Mouse (Mus musculus) liver, adult 2 months (tissue): ENCODE results near the gene Pola2. TPM values are rescaled to one million over a fixed set of nuclear protein-coding genes. Genes with fewer than 3 reads are reported as not detected.

Experiments
- DNase-seq: peaks from one replicate; pipeline ENCODE4 v3.0.0-alpha.2; 2011; ENCODE audit warnings: low read depth, low spot score; ENCODE audit errors: extremely low read depth
- H3K27ac ChIP-seq: fragments of 200-500 bp; replicated peaks from 2 replicates; pipeline ENCODE4 v1.5.1; 2012; ENCODE audit warnings: low read depth, mild to moderate bottlenecking, control low read depth, inconsistent platforms, low read length; ENCODE audit not compliant: insufficient read depth
- H3K27me3 ChIP-seq: fragments of 200-500 bp; 2 replicates; pipeline ENCODE4 v1.6.1; 2012; ENCODE audit warnings: mild to moderate bottlenecking, moderate library complexity, low read length, inconsistent platforms; ENCODE audit not compliant: control insufficient read depth, insufficient read depth
- H3K36me3 ChIP-seq: fragments of 200-500 bp; 2 replicates; pipeline ENCODE4 v1.6.1; 2012; ENCODE audit warnings: low read length, inconsistent platforms; ENCODE audit not compliant: control insufficient read depth, insufficient read depth
- H3K4me1 ChIP-seq: fragments of 200-500 bp; 2 replicates; pipeline ENCODE4 v1.6.1; 2011; ENCODE audit warnings: low read length; ENCODE audit not compliant: control insufficient read depth, insufficient read depth
- H3K4me3 ChIP-seq: fragments of 200-500 bp; 2 replicates; pipeline ENCODE4 v1.5.1; 2011; ENCODE audit warnings: low read depth, mild to moderate bottlenecking, control low read depth, low read length, moderate library complexity; ENCODE audit not compliant: insufficient read depth
- H3K79me2 ChIP-seq: fragments of 200-500 bp; 2 replicates; pipeline ENCODE4 v1.6.1; 2012; ENCODE audit warnings: inconsistent platforms, mild to moderate bottlenecking, low read length, moderate library complexity; ENCODE audit not compliant: control insufficient read depth, insufficient read depth
- H3K9ac ChIP-seq: fragments of 200-500 bp; 2 replicates; pipeline ENCODE4 v1.6.1; 2012; ENCODE audit warnings: low read depth, mild to moderate bottlenecking, control low read depth, inconsistent platforms, low read length
- CTCF ChIP-seq: fragments of 200-500 bp; IDR thresholded peaks from 2 replicates; pipeline ENCODE4 v1.5.1; 2011; ENCODE audit warnings: low read depth, low read length, control low read depth
- POLR2A ChIP-seq: fragments of 200-500 bp; IDR thresholded peaks from 2 replicates; pipeline ENCODE4 v1.6.1; 2011; ENCODE audit warnings: low read length, control low read depth; ENCODE audit not compliant: insufficient read depth; ENCODE audit errors: extremely low read depth
- WGBS: fragments of 180-500 bp; shearing (Covaris S2); methylation state at CpG from one replicate; pipeline ENCODE4 v1.1.7; 2018; 5-methylcytosine and 5-hydroxymethylcytosine counted together
- polyA plus RNA-seq: library from polyadenylated mRNA; depleted of rRNA; stranded (reverse); fragments of >200 nt; gene quantifications from 2 replicates; pipeline ENCODE4 v1.2.3, GENCODE M21; 2012
- total RNA-seq: library from RNA; depleted of rRNA; stranded (reverse); fragments of >200 nt; gene quantifications from 2 replicates; pipeline ENCODE4 v1.2.3, GENCODE M21; 2014

Pola2 gene
- total and polyA plus RNA-seq, 2 experiments, result 6.7 to 14.3 TPM

DNA sequence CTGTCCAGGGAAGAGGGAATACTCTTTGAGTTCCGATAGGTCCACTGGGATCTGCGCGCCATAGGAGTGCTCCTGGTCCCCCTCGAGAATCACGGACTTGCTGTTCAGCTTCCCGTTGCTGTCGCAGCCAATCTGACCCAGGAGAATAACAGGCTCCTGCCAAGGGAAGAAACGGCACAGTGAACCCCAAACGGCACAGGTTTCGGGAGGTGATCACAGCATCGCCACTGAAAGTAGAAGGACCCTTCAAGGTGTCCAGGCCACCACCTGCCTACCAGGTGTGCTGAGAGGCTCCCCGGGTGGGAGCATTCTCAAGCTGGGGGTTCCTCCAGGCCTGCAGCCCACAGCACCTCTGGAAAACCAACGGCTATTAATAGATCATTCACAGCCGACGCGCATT lies 12.4 kb downstream of the Pola2 start:
- H3K4me3 ChIP-seq, result peak overlapping the region; percentile 26; the same call in 1 of the 2 replicates
- 78% methylated on average over 16 of the region's 16 CpGs for WGBS
- H3K36me3 ChIP-seq, result peaks cover 3% of the 10 kb centered on the region; the same call in 1 of the 2 replicates
- no peak for DNase-seq
- TF ChIP-seq POLR2A, result no peak
- TF ChIP-seq CTCF, result no peak
- no peaks in the 10 kb centered on the region for H3K27me3 ChIP-seq
- H3K27ac ChIP-seq, result peak overlapping the region; percentile 75
- peak overlapping the region; percentile 31; the same call in 1 of the 2 replicates for H3K9ac ChIP-seq
- peaks cover 8% of the 10 kb centered on the region for H3K4me1 ChIP-seq
- H3K79me2 ChIP-seq, result no peaks in the 10 kb centered on the region

DNA sequence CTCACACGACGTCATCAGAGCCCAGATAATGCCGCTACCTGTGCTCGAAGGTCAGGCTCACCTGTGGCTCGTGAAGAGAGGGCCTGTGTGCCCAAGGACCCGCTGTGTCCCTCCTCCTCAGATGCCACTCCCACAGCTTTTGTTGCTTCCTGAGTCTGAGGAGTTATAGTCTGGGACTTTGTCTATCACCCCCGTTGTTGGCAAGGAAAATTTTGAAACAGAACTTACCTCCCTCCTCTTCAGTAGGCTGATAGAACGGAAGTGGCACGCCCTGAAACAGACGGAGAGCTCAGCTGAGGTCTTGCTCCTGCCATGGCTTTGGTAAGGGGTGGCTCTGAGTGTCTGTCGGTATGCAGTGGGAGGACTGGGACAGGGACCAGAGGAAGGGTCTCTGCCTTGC lies 13.8 kb downstream of the Pola2 start:
- no peak overlapping the region for H3K4me3 ChIP-seq
- DNase-seq, result no peak
- no peaks in the 10 kb centered on the region for H3K79me2 ChIP-seq
- TF ChIP-seq POLR2A, result no peak
- no peak for TF ChIP-seq CTCF
- WGBS, result 91% methylated on average over 11 of the region's 11 CpGs
- H3K9ac ChIP-seq, result no peak overlapping the region
- H3K27ac ChIP-seq, result no peak overlapping the region
- peaks cover 3% of the 10 kb centered on the region; the same call in 1 of the 2 replicates for H3K36me3 ChIP-seq
- H3K27me3 ChIP-seq, result no peaks in the 10 kb centered on the region
- peaks cover 2% of the 10 kb centered on the region for H3K4me1 ChIP-seq

DNA sequence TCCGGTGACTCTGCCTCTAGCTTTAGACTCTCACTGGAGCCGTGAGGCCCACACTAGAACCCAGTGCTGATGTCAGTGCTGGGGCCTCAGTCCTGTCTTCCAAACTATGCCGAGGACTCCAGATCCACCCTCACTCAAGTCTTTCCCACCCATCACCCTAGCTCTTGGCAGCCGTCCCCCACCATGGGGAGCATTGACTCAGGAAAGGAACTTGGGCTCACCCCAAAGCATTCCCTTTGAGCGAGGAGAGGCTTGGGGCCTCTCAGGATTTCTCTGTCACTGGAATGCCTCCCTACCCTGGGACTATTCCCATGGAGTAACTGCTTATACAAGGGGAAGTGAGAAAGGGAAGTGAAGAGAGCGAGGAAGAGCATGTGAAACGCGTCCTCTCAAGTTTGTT lies 18.1 kb downstream of the Pola2 start:
- Histone ChIP-seq H3K36me3 (peaks cover 2% of the 10 kb centered on the region; the same call in 1 of the 2 replicates), H3K27ac (peak overlapping the region; percentile 79), H3K27me3 (no peaks in the 10 kb centered on the region), H3K9ac (no peak overlapping the region), H3K4me1 (no peaks in the 10 kb centered on the region; the same call in 1 of the 2 replicates), H3K4me3 (no peak overlapping the region), H3K79me2 (no peaks in the 10 kb centered on the region)
- peak; percentile 39 for DNase-seq
- TF ChIP-seq POLR2A (no peak), CTCF (no peak)
- WGBS, result 70% methylated on average over 8 of the region's 8 CpGs

DNA sequence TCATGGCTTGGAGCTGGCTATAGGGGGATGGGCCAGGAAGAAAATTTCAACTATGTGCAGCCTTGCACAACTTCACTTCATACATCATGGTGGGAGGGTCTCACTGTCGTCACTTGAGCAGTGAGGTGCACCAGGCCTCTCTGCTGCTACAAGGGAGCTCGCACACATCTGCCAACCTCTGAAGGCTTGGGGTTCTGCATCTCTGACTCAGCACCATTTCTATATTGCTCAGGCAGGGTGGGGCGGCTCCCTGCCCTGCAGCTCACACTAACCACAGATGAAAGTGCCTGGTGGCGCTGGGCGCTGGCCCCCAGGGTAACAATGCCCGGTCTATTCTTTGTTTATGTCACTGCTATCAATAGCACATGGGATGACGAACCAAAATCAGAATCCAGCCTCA lies 19.0 kb downstream of the Pola2 start:
- Histone ChIP-seq H3K4me1 (peaks cover 2% of the 10 kb centered on the region), H3K4me3 (no peak overlapping the region), H3K27me3 (no peaks in the 10 kb centered on the region), H3K79me2 (no peaks in the 10 kb centered on the region), H3K36me3 (no peaks in the 10 kb centered on the region), H3K27ac (peak overlapping the region; percentile 79; the same call in 1 of the 2 replicates), H3K9ac (no peak overlapping the region)
- DNase-seq, result no peak
- TF ChIP-seq CTCF (no peak), POLR2A (no peak)
- 82% methylated on average over 7 of the region's 7 CpGs for WGBS

DNA sequence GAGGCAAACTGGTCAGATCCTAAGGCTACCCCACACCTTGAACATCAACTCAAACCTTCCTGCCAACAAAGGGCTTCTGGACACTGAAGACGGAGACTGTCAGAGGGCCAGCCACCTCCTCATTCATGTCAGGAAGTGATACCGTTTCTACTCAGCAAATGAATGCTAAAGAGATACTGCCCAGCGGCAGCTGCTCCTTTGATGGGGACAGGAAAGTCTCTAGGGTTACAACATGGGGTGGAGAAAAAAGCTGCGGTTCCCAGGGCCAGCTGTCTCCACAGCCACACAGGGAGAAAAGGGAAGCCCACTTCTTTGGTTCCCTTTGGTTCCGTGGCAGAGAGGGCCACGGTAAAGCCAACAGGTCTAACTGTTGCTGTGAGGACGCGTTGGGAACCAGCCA lies 19.9 kb downstream of the Pola2 start:
- Histone ChIP-seq H3K36me3 (no peaks in the 10 kb centered on the region), H3K79me2 (no peaks in the 10 kb centered on the region), H3K4me1 (peaks cover 2% of the 10 kb centered on the region; the same call in 1 of the 2 replicates), H3K4me3 (no peak overlapping the region), H3K27me3 (no peaks in the 10 kb centered on the region), H3K9ac (no peak overlapping the region), H3K27ac (no peak overlapping the region)
- DNase-seq, result no peak
- 75% methylated on average over 8 of the region's 8 CpGs for WGBS
- TF ChIP-seq POLR2A (no peak), CTCF (no peak)

DNA sequence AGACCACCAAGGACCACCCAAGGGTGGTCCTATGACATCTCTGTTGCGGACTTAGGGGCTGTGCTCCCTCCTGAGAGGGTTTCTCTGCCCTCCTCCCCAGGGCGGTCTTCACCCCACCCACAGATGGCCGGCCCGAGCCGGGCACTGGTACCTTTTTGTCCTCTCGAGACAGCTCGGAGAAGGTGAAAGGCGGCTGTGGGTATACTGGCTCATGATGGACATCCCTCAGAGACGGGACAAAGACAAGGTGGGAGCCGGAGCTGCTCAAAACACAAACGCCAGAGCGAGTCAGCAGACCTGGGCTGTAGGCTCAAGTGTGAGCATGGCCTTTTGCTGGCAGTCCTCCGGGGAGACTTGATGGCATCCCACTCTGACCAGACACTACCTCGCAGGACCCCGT lies 20.6 kb downstream of the Pola2 start:
- DNase-seq, result no peak
- no peak overlapping the region for H3K9ac ChIP-seq
- TF ChIP-seq POLR2A (no peak), CTCF (no peak)
- 95% methylated on average over 15 of the region's 15 CpGs for WGBS
- no peak overlapping the region for H3K4me3 ChIP-seq
- no peaks in the 10 kb centered on the region for H3K79me2 ChIP-seq
- no peaks in the 10 kb centered on the region for H3K36me3 ChIP-seq
- H3K4me1 ChIP-seq, result peaks cover 2% of the 10 kb centered on the region; the same call in 1 of the 2 replicates
- H3K27ac ChIP-seq, result no peak overlapping the region
- H3K27me3 ChIP-seq, result no peaks in the 10 kb centered on the region
